Mouse (Mus musculus) embryonic facial prominence, embryonic 12.5 days (tissue): ENCODE results near the gene Olfr1350. TPM values are rescaled to one million over a fixed set of nuclear protein-coding genes. Genes with fewer than 3 reads are reported as not detected.
"Not testable (repeated sequence)": the region's sequence is repeated elsewhere in the genome, so short reads cannot be mapped to it uniquely, and the experiment has no call there.

Experiments used
- ATAC-seq: fragments of 200-750 bp; cut with Nextera tagmentation; 2 replicates; pipeline ENCODE4 v1.8.0; 2017; ENCODE audit not compliant: insufficient number of reproducible peaks, insufficient read depth, low FRiP score, low TSS enrichment
- H3K27ac ChIP-seq: fragments of 300-500 bp; sonication (generic); 2 replicates; pipeline ENCODE4 v1.5.1; 2016; ENCODE audit warnings: mild to moderate bottlenecking
- H3K27me3 ChIP-seq: fragments of 300-500 bp; sonication (generic); 2 replicates; pipeline ENCODE4 v1.6.1; 2016; ENCODE audit warnings: mild to moderate bottlenecking, moderate library complexity
- H3K36me3 ChIP-seq: fragments of 300-500 bp; sonication (generic); 2 replicates; pipeline ENCODE4 v1.6.1; 2016; ENCODE audit warnings: mild to moderate bottlenecking
- H3K4me1 ChIP-seq: fragments of 300-500 bp; sonication (generic); 2 replicates; pipeline ENCODE4 v1.6.1; 2016
- H3K4me2 ChIP-seq: fragments of 300-500 bp; sonication (generic); replicated peaks from 2 replicates; pipeline ENCODE4 v1.6.1; 2016; ENCODE audit warnings: mild to moderate bottlenecking, moderate library complexity
- H3K4me3 ChIP-seq: fragments of 300-500 bp; sonication (generic); 2 replicates; pipeline ENCODE4 v1.5.1; 2016; ENCODE audit warnings: mild to moderate bottlenecking
- H3K9ac ChIP-seq: fragments of 300-500 bp; sonication (generic); 2 replicates; pipeline ENCODE4 v1.6.1; 2016; ENCODE audit warnings: mild to moderate bottlenecking, moderate library complexity
- H3K9me3 ChIP-seq: fragments of 300-500 bp; sonication (generic); 2 replicates; pipeline ENCODE4 v1.6.1; 2016; ENCODE audit warnings: mild to moderate bottlenecking, moderate library complexity
- WGBS: fragments of 180-500 bp; shearing (Covaris S2); methylation state at CpG from one replicate; pipeline ENCODE4 v1.1.7; 2016; 5-methylcytosine and 5-hydroxymethylcytosine counted together
- polyA plus RNA-seq: library from polyadenylated mRNA; unstranded; fragments of >200 nt; fragmentation: Nextera tagmentation; extraction: Ambion mirVana; gene quantifications from 2 replicates; pipeline ENCODE4 v1.2.1, GENCODE M21; 2016

Olfr1350 gene
- polyA plus RNA-seq = not detected in 2 replicates

- H3K4me2 ChIP-seq = no peak within 1 kb of the TSS
- H3K4me3 ChIP-seq = no peak within 1 kb of the TSS
- H3K9me3 ChIP-seq = 0 out of 2 replicates have a peak, but pooled peaks cover 10% of the 10 kb centered on the region
- no peak within 1 kb of the TSS for H3K9ac ChIP-seq
- no peak for ATAC-seq
- no peaks in the 10 kb centered on the region for H3K36me3 ChIP-seq
- no peaks in the 10 kb centered on the region for H3K27me3 ChIP-seq
- no peak within 1 kb of the TSS for H3K27ac ChIP-seq
- H3K4me1 ChIP-seq = no peaks in the 10 kb centered on the region
Measured at GRCm38 (mm10) chr7:6564541-6564940, at the start of gene Olfr1350. Olfr1350 (plus strand) TSS chr7:6564841.

- Histone ChIP-seq H3K9ac (no peak overlapping the region), H3K4me1 (no peaks in the 10 kb centered on the region), H3K4me3 (no peak overlapping the region), H3K27me3 (no peaks in the 10 kb centered on the region), H3K27ac (no peak overlapping the region), H3K9me3 (peaks cover 30% of the 10 kb centered on the region; the same call in 1 of the 2 replicates), H3K36me3 (no peaks in the 10 kb centered on the region), H3K4me2 (no peak overlapping the region)
- ATAC-seq = no peak
- WGBS = 18% methylated on average over 1 of the region's 1 CpGs
Measured at GRCm38 (mm10) chr7:6521666-6522065, 43.0 kb upstream of the Olfr1350 start.

GRCm38 (mm10) chr7:6522850-6523249 lies 41.8 kb upstream of the Olfr1350 start, which contains the start of gene Olfr1349:
Olfr1349 (minus strand) TSS chr7:6522950.
- Histone ChIP-seq H3K36me3 (no peaks in the 10 kb centered on the region), H3K4me1 (no peaks in the 10 kb centered on the region), H3K4me2 (no peak within 1 kb of the TSS), H3K27ac (no peak within 1 kb of the TSS), H3K9ac (no peak within 1 kb of the TSS), H3K4me3 (no peak within 1 kb of the TSS), H3K27me3 (no peaks in the 10 kb centered on the region), H3K9me3 (peaks cover 31% of the 10 kb centered on the region; the same call in 1 of the 2 replicates)
- ATAC-seq = no peak
- whole genome bisulfite sequencing = 83% methylated on average over 5 of the region's 5 CpGs

GRCm38 (mm10) chr7:6525001-6525400 lies 39.6 kb upstream of the Olfr1350 start:
- H3K9me3 ChIP-seq = peaks cover 32% of the 10 kb centered on the region; the same call in 1 of the 2 replicates
- H3K27ac ChIP-seq = no peak overlapping the region
- H3K4me2 ChIP-seq = no peak overlapping the region
- no peak for ATAC-seq
- no peaks in the 10 kb centered on the region for H3K27me3 ChIP-seq
- no peak overlapping the region for H3K9ac ChIP-seq
- 61% methylated on average over 3 of the region's 3 CpGs for WGBS
- no peak overlapping the region for H3K4me3 ChIP-seq
- no peaks in the 10 kb centered on the region for H3K36me3 ChIP-seq
- no peaks in the 10 kb centered on the region for H3K4me1 ChIP-seq

GRCm38 (mm10) chr7:6526141-6526540 lies 38.5 kb upstream of the Olfr1350 start:
- no peak overlapping the region for H3K4me3 ChIP-seq
- no peaks in the 10 kb centered on the region for H3K36me3 ChIP-seq
- H3K9me3 ChIP-seq = peaks cover 32% of the 10 kb centered on the region; the same call in 1 of the 2 replicates
- no peaks in the 10 kb centered on the region for H3K4me1 ChIP-seq
- no peak overlapping the region for H3K4me2 ChIP-seq
- ATAC-seq = no peak
- no peak overlapping the region for H3K9ac ChIP-seq
- H3K27ac ChIP-seq = no peak overlapping the region
- H3K27me3 ChIP-seq = no peaks in the 10 kb centered on the region
- WGBS = 62% methylated on average over 5 of the region's 5 CpGs

GRCm38 (mm10) chr7:6586096-6586759 lies 21.6 kb downstream of the Olfr1350 start:
- Histone ChIP-seq H3K9ac (no peak overlapping the region), H3K27me3 (no peaks in the 10 kb centered on the region), H3K9me3 (no peaks in the 10 kb centered on the region), H3K27ac (no peak overlapping the region), H3K4me2 (no peak overlapping the region), H3K4me3 (no peak overlapping the region), H3K36me3 (no peaks in the 10 kb centered on the region), H3K4me1 (no peaks in the 10 kb centered on the region)
- 48% methylated on average over 8 of the region's 8 CpGs for WGBS
- no peak for ATAC-seq

GRCm38 (mm10) chr7:6588766-6589165 lies 24.1 kb downstream of the Olfr1350 start:
- not testable (repeated sequence) for H3K27ac ChIP-seq, H3K4me3 ChIP-seq, H3K9ac ChIP-seq, ATAC-seq, H3K4me1 ChIP-seq, H3K9me3 ChIP-seq, H3K4me2 ChIP-seq, H3K36me3 ChIP-seq, H3K27me3 ChIP-seq
- 84% methylated on average over 13 of the region's 13 CpGs for WGBS

GRCm38 (mm10) chr7:6603331-6603730 lies 38.7 kb downstream of the Olfr1350 start:
- Histone ChIP-seq H3K36me3 (no peaks in the 10 kb centered on the region), H3K27ac (no peak overlapping the region), H3K4me2 (no peak overlapping the region), H3K4me1 (no peaks in the 10 kb centered on the region), H3K9ac (no peak overlapping the region), H3K27me3 (no peaks in the 10 kb centered on the region), H3K4me3 (no peak overlapping the region), H3K9me3 (peaks cover 17% of the 10 kb centered on the region; the same call in 1 of the 2 replicates)
- ATAC-seq = no peak
- WGBS = 82% methylated on average over 9 of the region's 9 CpGs

Other genes starting within 250 kb of the Olfr1350 start
- 8.6 and 9.4 TPM in 2 replicates for gene Zfp583, start 233.6 kb upstream of the Olfr1350 start, polyA plus RNA-seq
- gene Gm3854, start 221.1 kb upstream of the Olfr1350 start, polyA plus RNA-seq = 3.1 and 3.2 TPM in 2 replicates
- 2.7 and 2.8 TPM in 2 replicates for gene Zfp78, start 201.6 kb upstream of the Olfr1350 start, polyA plus RNA-seq
- gene Zfp28, start 181.5 kb upstream of the Olfr1350 start, polyA plus RNA-seq = 12.6 and 13.1 TPM in 2 replicates
- gene Smim17, start 166.1 kb upstream of the Olfr1350 start, polyA plus RNA-seq = 0.20 TPM in 1 of 2 replicates, not detected in the other
- 0.05 TPM in 1 of 2 replicates, not detected in the other for gene Gm20715, start 154.6 kb upstream of the Olfr1350 start, polyA plus RNA-seq
- gene Olfr1344, start 126.2 kb upstream of the Olfr1350 start, polyA plus RNA-seq = not detected in 2 replicates
- not detected in 2 replicates for gene Olfr1336, start 108.7 kb upstream of the Olfr1350 start, polyA plus RNA-seq
- gene Olfr1346, start 97.7 kb upstream of the Olfr1350 start, polyA plus RNA-seq = not detected in 2 replicates
- gene Olfr5, start 77.9 kb upstream of the Olfr1350 start, polyA plus RNA-seq = not detected in 2 replicates
- gene Olfr1347, start 65.1 kb upstream of the Olfr1350 start, polyA plus RNA-seq = not detected in 2 replicates
- not detected in 2 replicates for gene Olfr1348, start 56.1 kb upstream of the Olfr1350 start, polyA plus RNA-seq
- gene Olfr1349, start 41.9 kb upstream of the Olfr1350 start, polyA plus RNA-seq = not detected in 2 replicates
- gene Zim1, start 131.6 kb downstream of the Olfr1350 start, polyA plus RNA-seq = 4.7 and 5.1 TPM in 2 replicates
- gene Peg3, start 165.6 kb downstream of the Olfr1350 start, polyA plus RNA-seq = 264 and 269 TPM in 2 replicates
- 16.2 and 19.2 TPM in 2 replicates for gene Usp29, start 165.7 kb downstream of the Olfr1350 start, polyA plus RNA-seq